Mouse (Mus musculus) liver, embryonic 14.5 days (tissue): ENCODE measurements around the gene Lrmp. TPM values are rescaled to one million over a fixed set of nuclear protein-coding genes. Genes with fewer than 3 reads are reported as not detected.
A peak's percentile ranks its signal among the peaks of the same experiment; 100 is the strongest.

Experiments
- ATAC-seq: fragments of 200-750 bp; cut with Nextera tagmentation; 2 replicates; pipeline ENCODE4 v1.8.0; 2017; ENCODE audit warnings: moderate number of reproducible peaks, mild to moderate bottlenecking, moderate library complexity; ENCODE audit not compliant: insufficient read depth
- DNase-seq, 3 experiments: peaks; one replicate each; pipeline ENCODE4 v3.0.0-alpha.2; 2012 to 2013; ENCODE audit warnings: low read depth in 3 of 3, low spot score in 3 of 3
- H3K27ac ChIP-seq: fragments of 300-500 bp; sonication (generic); 2 replicates; pipeline ENCODE4 v1.5.1; 2014; ENCODE audit warnings: moderate library complexity, mild to moderate bottlenecking, control low read depth, inconsistent platforms
- H3K27me3 ChIP-seq: fragments of 300-500 bp; sonication (generic); 2 replicates; pipeline ENCODE4 v1.6.1; 2014; ENCODE audit warnings: mild to moderate bottlenecking, low read length, moderate library complexity; ENCODE audit not compliant: control insufficient read depth, insufficient read depth
- H3K36me3 ChIP-seq: fragments of 300-500 bp; sonication (generic); replicated peaks from 2 replicates; pipeline ENCODE4 v1.6.1; 2014; ENCODE audit warnings: low read depth; ENCODE audit not compliant: control insufficient read depth, insufficient read depth
- H3K4me1 ChIP-seq, 2 experiments: fragments of 200-500 bp in 1 of 2; fragments of 300-500 bp in 1 of 2; sonication (generic) in 1 of 2; replicated peaks; 2 replicates each; pipeline ENCODE4 v1.6.1; 2012 to 2014; ENCODE audit warnings: antibody characterized with exemption in 1 of 2, inconsistent platforms in 1 of 2, low read length in 1 of 2; ENCODE audit not compliant: control insufficient read depth in 2 of 2, insufficient read depth in 2 of 2
- H3K4me2 ChIP-seq: fragments of 300-500 bp; sonication (generic); 2 replicates; pipeline ENCODE4 v1.6.1; 2014; ENCODE audit warnings: low read depth, mild to moderate bottlenecking, control low read depth, moderate library complexity
- H3K4me3 ChIP-seq, 2 experiments: fragments of 200-500 bp in 1 of 2; fragments of 300-500 bp in 1 of 2; sonication (generic) in 1 of 2; 2 replicates each; pipeline ENCODE4 v1.5.1; 2012 to 2014; ENCODE audit warnings: low read depth in 2 of 2, low read length in 2 of 2, mild to moderate bottlenecking in 2 of 2, control low read depth in 1 of 2, inconsistent platforms in 1 of 2, moderate library complexity in 1 of 2; ENCODE audit not compliant: insufficient read depth in 1 of 2
- H3K9ac ChIP-seq: fragments of 300-500 bp; sonication (generic); replicated peaks from 2 replicates; pipeline ENCODE4 v1.6.1; 2014; ENCODE audit warnings: mild to moderate bottlenecking, control low read depth, moderate library complexity
- H3K9me3 ChIP-seq: fragments of 300-500 bp; sonication (generic); 2 replicates; pipeline ENCODE4 v1.6.1; 2016; ENCODE audit warnings: low read length, mixed read lengths; ENCODE audit not compliant: control insufficient read depth
- CTCF ChIP-seq: IDR thresholded peaks from 2 replicates; pipeline ENCODE4 v1.5.1; 2016; ENCODE audit warnings: antibody characterized with exemption, low read depth, control low read depth
- EP300 ChIP-seq: IDR thresholded peaks from 2 replicates; pipeline ENCODE4 v1.6.1; 2016; ENCODE audit warnings: antibody characterized with exemption, low read depth
- WGBS: fragments of 180-500 bp; shearing (Covaris S2); extraction: QIAGEN DNeasy Blood & Tissue Kit; methylation state at CpG from one replicate; pipeline ENCODE4 v1.1.7; 2014; ENCODE audit not compliant: insufficient replicate concordance; 5-methylcytosine and 5-hydroxymethylcytosine counted together
- polyA plus RNA-seq, 2 experiments: library from polyadenylated mRNA; depleted of rRNA in 1 of 2; stranded (reverse) in 1 of 2; unstranded in 1 of 2; fragments of >200 nt; fragmentation: Nextera tagmentation in 1 of 2; extraction: Ambion mirVana in 1 of 2; gene quantifications; 2 replicates each; pipeline versions ENCODE4 v1.2.1 to v1.2.3; 2012 to 2014

Gene Lrmp
- polyA plus RNA-seq, 2 experiments = 7.3 to 10.9 TPM

DNA sequence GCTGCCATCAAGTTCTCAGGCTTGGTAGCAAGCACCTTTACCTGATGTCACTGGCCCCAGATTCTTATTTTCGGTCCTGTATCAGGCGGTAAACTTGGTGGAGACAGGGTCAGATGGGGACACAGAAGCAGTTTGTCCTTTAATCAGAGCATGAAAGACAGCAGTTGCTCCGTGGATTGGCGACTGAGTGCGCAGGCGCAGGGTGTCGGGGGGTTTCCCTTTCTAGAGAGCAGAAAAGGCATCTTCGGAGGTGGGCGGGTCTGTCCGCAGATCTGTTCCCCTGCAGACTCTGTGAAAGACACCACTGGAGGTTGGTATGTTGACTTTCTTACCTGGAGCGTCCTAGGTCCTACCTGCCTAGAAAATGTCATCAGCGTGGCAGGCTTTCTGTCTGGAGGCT lies 26.4 kb downstream of the Lrmp start:
- H3K27me3 ChIP-seq = no peaks in the 10 kb centered on the region
- DNase-seq (no peak), ATAC-seq (no peak)
- no peak overlapping the region for H3K4me3 ChIP-seq
- WGBS = 78% methylated on average over 12 of the region's 12 CpGs
- H3K9me3 ChIP-seq = no peaks in the 10 kb centered on the region
- no peak overlapping the region for H3K27ac ChIP-seq
- H3K4me1 ChIP-seq = peaks cover 0 to 6% of the 10 kb centered on the region in 2 experiments; a peak in 1 of 4 replicates
- no peaks in the 10 kb centered on the region for H3K36me3 ChIP-seq
- no peak for TF ChIP-seq EP300
- TF ChIP-seq CTCF = no peak
- no peak overlapping the region for H3K9ac ChIP-seq
- H3K4me2 ChIP-seq = no peak overlapping the region

DNA sequence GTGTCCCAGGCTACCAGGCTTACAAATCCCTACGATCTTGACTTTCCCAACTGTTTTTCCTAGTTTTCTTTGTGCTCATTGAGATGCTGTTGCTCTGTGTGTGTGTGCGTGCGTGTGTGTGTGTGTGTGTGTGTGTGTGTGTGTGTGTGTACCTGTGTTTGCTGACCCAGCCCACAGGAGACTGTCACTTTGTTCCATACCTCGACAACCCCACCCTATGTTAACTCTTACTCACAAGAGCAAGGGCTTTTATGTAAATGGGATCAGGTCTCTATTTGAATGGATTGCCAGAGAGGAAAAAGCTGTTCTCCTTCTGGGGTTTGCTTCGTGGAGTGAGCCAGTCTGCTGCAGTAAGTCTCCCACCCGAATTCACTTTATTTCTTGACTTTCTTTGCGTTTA lies 29.7 kb downstream of the Lrmp start:
- 69% methylated on average over 7 of the region's 7 CpGs for whole genome bisulfite sequencing
- DNase-seq (no peak), ATAC-seq (no peak)
- no peaks in the 10 kb centered on the region for H3K27me3 ChIP-seq
- no peak overlapping the region for H3K9ac ChIP-seq
- H3K36me3 ChIP-seq = no peaks in the 10 kb centered on the region
- peaks cover 0 to 3% of the 10 kb centered on the region in 2 experiments; a peak in 1 of 4 replicates for H3K4me1 ChIP-seq
- TF ChIP-seq EP300 = no peak
- no peak for TF ChIP-seq CTCF
- H3K4me2 ChIP-seq = no peak overlapping the region
- no peak overlapping the region for H3K4me3 ChIP-seq
- H3K27ac ChIP-seq = no peak overlapping the region
- H3K9me3 ChIP-seq = no peaks in the 10 kb centered on the region

DNA sequence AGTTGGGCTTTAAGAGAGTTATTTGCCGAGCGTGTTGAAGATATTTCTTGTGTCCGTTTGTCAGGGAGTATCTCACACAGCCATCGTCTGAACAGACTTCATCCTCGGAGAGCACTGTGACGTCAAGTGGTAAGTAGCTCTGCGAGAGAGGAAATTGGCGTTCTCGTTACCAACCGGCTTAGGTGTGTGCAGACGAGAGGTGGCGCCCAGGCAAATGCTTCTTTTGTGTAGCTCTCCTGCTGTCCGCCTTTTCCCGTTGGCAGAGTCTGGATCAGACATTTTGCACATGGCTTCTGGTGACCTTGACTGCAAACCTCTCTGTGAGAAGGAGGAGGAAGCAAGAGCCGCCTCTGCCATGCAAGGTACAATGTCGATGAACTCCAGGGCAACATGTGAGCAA lies 32.3 kb downstream of the Lrmp start:
- no peak for TF ChIP-seq CTCF
- no peak overlapping the region for H3K27ac ChIP-seq
- H3K36me3 ChIP-seq = no peaks in the 10 kb centered on the region
- H3K4me2 ChIP-seq = no peak overlapping the region
- H3K4me1 ChIP-seq = no peaks in the 10 kb centered on the region
- DNase-seq (no peak), ATAC-seq (no peak)
- H3K9me3 ChIP-seq = no peaks in the 10 kb centered on the region
- H3K4me3 ChIP-seq = no peak overlapping the region
- H3K9ac ChIP-seq = no peak overlapping the region
- H3K27me3 ChIP-seq = no peaks in the 10 kb centered on the region
- 79% methylated on average over 16 of the region's 16 CpGs for WGBS

DNA sequence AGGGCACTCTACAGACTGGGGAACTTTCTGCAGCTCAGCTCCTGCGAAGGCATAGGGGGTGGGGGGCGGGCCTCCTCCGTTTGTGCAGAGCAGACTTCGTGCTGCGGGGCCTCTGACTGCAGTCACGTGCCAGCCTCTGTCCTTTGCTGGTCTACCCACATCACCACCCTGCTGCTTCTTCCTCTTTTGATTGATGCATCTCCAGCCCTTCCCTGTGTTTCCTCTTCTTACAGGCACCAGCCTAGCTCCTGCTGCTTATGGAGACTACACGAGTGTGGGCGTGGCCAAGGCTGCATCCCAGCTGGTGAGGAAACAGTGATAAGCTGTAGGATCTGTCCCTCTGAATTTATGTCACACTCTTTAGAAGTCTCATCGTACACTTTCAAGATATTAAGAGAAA lies 33.6 kb downstream of the Lrmp start:
- no peak overlapping the region for H3K9ac ChIP-seq
- no peak for DNase-seq
- H3K27ac ChIP-seq = no peak overlapping the region
- 23% methylated on average over 9 of the region's 9 CpGs for WGBS
- no peaks in the 10 kb centered on the region for H3K36me3 ChIP-seq
- no peak overlapping the region for H3K4me2 ChIP-seq
- H3K9me3 ChIP-seq = no peaks in the 10 kb centered on the region
- no peak for ATAC-seq
- TF ChIP-seq CTCF (no peak), EP300 (no peak)
- H3K4me3 ChIP-seq = no peak overlapping the region
- no peaks in the 10 kb centered on the region for H3K27me3 ChIP-seq
- H3K4me1 ChIP-seq = no peaks in the 10 kb centered on the region

DNA sequence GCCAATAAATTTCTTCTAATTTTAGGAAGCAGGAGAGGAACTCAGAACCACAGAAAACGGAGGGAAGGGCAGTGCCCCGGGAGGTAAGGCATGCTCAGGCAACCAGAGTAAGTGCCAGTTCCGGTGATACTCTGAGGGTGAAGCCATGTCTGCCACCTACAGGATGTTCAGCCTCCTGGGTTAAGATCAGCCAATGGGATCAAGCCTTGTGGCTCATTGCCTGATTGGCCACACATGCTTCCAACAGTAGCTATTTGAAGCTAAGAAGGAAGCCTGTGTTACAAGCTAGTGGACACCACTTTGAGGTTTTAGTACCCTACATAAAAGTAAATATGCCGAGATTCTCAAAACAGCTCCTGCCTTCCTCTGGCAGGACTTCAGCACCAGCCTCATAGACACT lies 43.2 kb downstream of the Lrmp start:
- ATAC-seq (no peak), DNase-seq (no peak)
- Histone ChIP-seq H3K27ac (no peak overlapping the region), H3K4me1 (no peaks in the 10 kb centered on the region), H3K27me3 (no peaks in the 10 kb centered on the region), H3K9me3 (no peaks in the 10 kb centered on the region), H3K9ac (no peak overlapping the region), H3K4me3 (no peak overlapping the region), H3K4me2 (no peak overlapping the region), H3K36me3 (no peaks in the 10 kb centered on the region)
- 48% methylated on average over 4 of the region's 4 CpGs for WGBS
- TF ChIP-seq CTCF (0 out of 2 replicates have a peak, but pooled peaks have one; percentile 5), EP300 (no peak)
